Mouse (Mus musculus) liver, postnatal 0 days (tissue): ENCODE results near the gene Aig1. TPM values are rescaled to one million over a fixed set of nuclear protein-coding genes. Genes with fewer than 3 reads are reported as not detected.

Experiments
- ATAC-seq: fragments of 200-750 bp; cut with Nextera tagmentation; 2 replicates; pipeline ENCODE4 v1.8.0; 2017; ENCODE audit warnings: mild to moderate bottlenecking, moderate library complexity
- DNase-seq: peaks from one replicate; pipeline ENCODE4 v3.0.0-alpha.2; 2016
- H3K27ac ChIP-seq: fragments of 300-500 bp; sonication (generic); 2 replicates; pipeline ENCODE4 v1.5.1; 2014; ENCODE audit warnings: antibody characterized with exemption, moderate library complexity, mild to moderate bottlenecking, low read depth
- H3K27me3 ChIP-seq: fragments of 300-500 bp; sonication (generic); 2 replicates; pipeline ENCODE4 v1.6.1; 2014; ENCODE audit warnings: low read length, control low read depth, mixed read lengths; ENCODE audit not compliant: insufficient read depth
- H3K36me3 ChIP-seq: fragments of 300-500 bp; sonication (generic); replicated peaks from 2 replicates; pipeline ENCODE4 v1.6.1; 2014; ENCODE audit warnings: mild to moderate bottlenecking, control low read depth, low read length, moderate library complexity, mixed read lengths; ENCODE audit not compliant: insufficient read depth
- H3K4me1 ChIP-seq: fragments of 300-500 bp; sonication (generic); 2 replicates; pipeline ENCODE4 v1.6.1; 2014; ENCODE audit warnings: antibody characterized with exemption, mild to moderate bottlenecking, control low read depth; ENCODE audit not compliant: insufficient read depth
- H3K4me2 ChIP-seq: fragments of 300-500 bp; sonication (generic); 2 replicates; pipeline ENCODE4 v1.6.1; 2014; ENCODE audit warnings: low read depth, mild to moderate bottlenecking, low read length, moderate library complexity, mixed read lengths
- H3K4me3 ChIP-seq: fragments of 300-500 bp; sonication (generic); 2 replicates; pipeline ENCODE4 v1.5.1; 2014; ENCODE audit warnings: low read depth, low read length
- H3K9ac ChIP-seq: fragments of 300-500 bp; sonication (generic); replicated peaks from 2 replicates; pipeline ENCODE4 v1.6.1; 2014; ENCODE audit warnings: mild to moderate bottlenecking, moderate library complexity
- H3K9me3 ChIP-seq: fragments of 300-500 bp; sonication (generic); 2 replicates; pipeline ENCODE4 v1.6.1; 2016; ENCODE audit warnings: mild to moderate bottlenecking, control low read depth, low read length, mixed read lengths
- CTCF ChIP-seq: sonication (generic); IDR thresholded peaks from 2 replicates; pipeline ENCODE4 v1.5.1; 2016; ENCODE audit warnings: antibody characterized with exemption, low read depth
- EP300 ChIP-seq: IDR thresholded peaks from 2 replicates; pipeline ENCODE4 v1.6.1; 2016; ENCODE audit warnings: antibody characterized with exemption, low read depth, mild to moderate bottlenecking
- WGBS: fragments of 180-500 bp; shearing (Covaris S2); extraction: QIAGEN DNeasy Blood & Tissue Kit; methylation state at CpG from one replicate; pipeline ENCODE4 v1.1.7; 2014; ENCODE audit not compliant: insufficient replicate concordance; 5-methylcytosine and 5-hydroxymethylcytosine counted together
- polyA plus RNA-seq: library from polyadenylated mRNA; unstranded; fragments of >200 nt; fragmentation: Nextera tagmentation; extraction: Ambion mirVana; gene quantifications from 2 replicates; pipeline ENCODE4 v1.2.1, GENCODE M21; 2015

The Aig1 gene
- polyA plus RNA-seq, 1 experiment from 2014 or later = 27.6 TPM

DNA sequence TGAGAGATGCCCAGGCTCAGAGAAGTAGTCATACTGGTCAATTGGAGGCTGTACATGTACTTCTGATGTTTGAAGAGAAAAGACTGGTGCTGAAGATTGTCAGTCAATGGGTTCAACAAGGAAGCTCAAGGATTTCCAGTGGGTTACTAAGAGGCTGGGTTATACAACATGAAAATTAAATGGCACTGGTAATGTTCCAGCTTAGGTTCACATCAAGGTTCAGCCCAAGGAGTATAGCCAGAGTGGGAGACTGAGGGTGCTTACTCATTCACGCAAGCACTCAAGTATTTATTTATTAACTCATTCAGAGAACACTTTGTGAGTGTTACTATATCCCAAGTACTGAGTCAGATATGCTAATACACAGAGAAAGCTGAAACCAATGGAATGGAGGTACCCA lies 79.2 kb downstream of the Aig1 start:
- Histone ChIP-seq H3K4me2 (no peak overlapping the region), H3K4me3 (no peak overlapping the region), H3K9me3 (no peaks in the 10 kb centered on the region), H3K27ac (no peak overlapping the region), H3K4me1 (no peaks in the 10 kb centered on the region), H3K27me3 (no peaks in the 10 kb centered on the region), H3K36me3 (no peaks in the 10 kb centered on the region), H3K9ac (no peak overlapping the region)
- 94% methylated on average over 1 of the region's 1 CpGs for WGBS
- ATAC-seq (no peak), DNase-seq (no peak)
- no peak for TF ChIP-seq EP300
- no peak for TF ChIP-seq CTCF

DNA sequence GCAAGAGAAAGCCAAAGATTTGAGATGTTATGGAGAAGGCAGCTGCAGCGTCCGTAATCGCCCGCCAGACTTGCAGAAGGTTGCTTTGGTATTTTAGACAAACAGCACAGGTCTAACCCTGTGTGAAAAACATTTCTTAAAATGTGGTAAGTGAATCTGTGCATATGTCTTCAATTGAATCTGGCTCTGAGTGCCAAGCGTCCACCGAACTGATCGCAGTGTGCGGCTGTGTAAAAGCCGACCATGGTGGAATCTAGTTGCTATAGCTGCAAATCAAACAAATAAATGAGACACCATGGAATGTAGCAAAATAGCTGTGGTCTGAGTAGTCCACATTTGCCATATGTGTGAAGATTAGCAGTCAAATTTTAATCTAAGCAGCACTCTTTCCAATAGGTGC lies 80.7 kb downstream of the Aig1 start:
- no peaks in the 10 kb centered on the region for H3K27me3 ChIP-seq
- no peak overlapping the region for H3K4me2 ChIP-seq
- ATAC-seq (no peak), DNase-seq (no peak)
- H3K4me1 ChIP-seq = no peaks in the 10 kb centered on the region
- H3K36me3 ChIP-seq = 0 out of 2 replicates have a peak, but pooled peaks cover 2% of the 10 kb centered on the region
- no peak overlapping the region for H3K27ac ChIP-seq
- TF ChIP-seq CTCF (no peak), EP300 (no peak)
- 87% methylated on average over 9 of the region's 9 CpGs for WGBS
- H3K9me3 ChIP-seq = no peaks in the 10 kb centered on the region
- no peak overlapping the region for H3K4me3 ChIP-seq
- H3K9ac ChIP-seq = no peak overlapping the region

DNA sequence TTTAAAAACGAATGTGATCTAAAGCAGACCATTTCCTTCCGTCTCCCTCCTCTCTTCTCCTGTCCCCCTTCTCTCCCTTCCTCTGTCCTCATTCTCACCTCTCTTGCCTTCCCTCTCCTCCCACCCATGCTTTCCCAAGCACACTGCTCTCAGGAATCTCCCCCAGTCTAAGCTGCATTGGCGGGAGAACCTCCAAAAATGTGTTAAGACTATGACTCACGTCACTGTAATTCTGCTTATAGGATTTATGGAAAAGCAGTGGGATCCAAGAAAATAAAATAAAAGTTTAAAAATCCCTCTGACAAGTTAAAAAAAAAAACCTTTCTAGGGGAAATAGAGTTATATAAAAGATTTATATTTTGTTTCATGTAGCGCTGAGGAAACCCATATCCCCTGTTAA lies 86.0 kb downstream of the Aig1 start:
- no peak for ATAC-seq
- H3K27ac ChIP-seq = no peak overlapping the region
- H3K9me3 ChIP-seq = no peaks in the 10 kb centered on the region
- H3K4me1 ChIP-seq = no peaks in the 10 kb centered on the region
- 0 out of 2 replicates have a peak, but pooled peaks cover 2% of the 10 kb centered on the region for H3K36me3 ChIP-seq
- DNase-seq = no peak
- H3K9ac ChIP-seq = no peak overlapping the region
- 81% methylated on average over 5 of the region's 5 CpGs for WGBS
- no peak overlapping the region for H3K4me2 ChIP-seq
- H3K4me3 ChIP-seq = no peak overlapping the region
- no peaks in the 10 kb centered on the region for H3K27me3 ChIP-seq
- TF ChIP-seq CTCF = no peak
- TF ChIP-seq EP300 = no peak

DNA sequence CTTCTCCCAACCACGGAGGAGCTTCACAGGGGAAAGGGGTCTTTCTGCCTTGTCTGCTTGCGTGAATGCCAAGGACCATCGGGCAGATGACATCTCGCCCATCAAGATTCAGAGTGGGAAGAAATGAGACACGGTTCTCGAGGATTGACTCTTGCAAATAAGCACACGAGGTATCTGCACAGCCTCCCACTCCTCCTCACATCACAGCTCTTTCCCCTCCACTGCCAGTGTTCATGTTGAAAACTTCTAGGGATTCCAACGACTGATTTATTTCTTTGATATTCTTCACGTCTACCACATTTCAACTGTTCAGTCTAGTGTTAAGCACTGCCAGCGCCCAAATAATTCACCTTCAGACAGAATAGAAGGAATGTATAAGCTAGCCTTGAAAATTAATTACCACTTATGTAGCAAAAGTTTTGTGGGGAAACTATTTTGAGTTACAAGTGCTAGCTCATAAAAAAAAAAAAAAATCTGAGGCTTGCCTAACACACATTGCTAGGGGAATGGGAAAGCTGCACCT lies 86.5 kb downstream of the Aig1 start:
- H3K9ac ChIP-seq = no peak overlapping the region
- no peak for ATAC-seq
- no peak for DNase-seq
- 0 out of 2 replicates have a peak, but pooled peaks cover 2% of the 10 kb centered on the region for H3K36me3 ChIP-seq
- TF ChIP-seq EP300 (no peak), CTCF (no peak)
- no peaks in the 10 kb centered on the region for H3K4me1 ChIP-seq
- no peaks in the 10 kb centered on the region for H3K27me3 ChIP-seq
- H3K4me2 ChIP-seq = no peak overlapping the region
- WGBS = 85% methylated on average over 10 of the region's 10 CpGs
- no peak overlapping the region for H3K4me3 ChIP-seq
- H3K27ac ChIP-seq = no peak overlapping the region
- H3K9me3 ChIP-seq = no peaks in the 10 kb centered on the region

DNA sequence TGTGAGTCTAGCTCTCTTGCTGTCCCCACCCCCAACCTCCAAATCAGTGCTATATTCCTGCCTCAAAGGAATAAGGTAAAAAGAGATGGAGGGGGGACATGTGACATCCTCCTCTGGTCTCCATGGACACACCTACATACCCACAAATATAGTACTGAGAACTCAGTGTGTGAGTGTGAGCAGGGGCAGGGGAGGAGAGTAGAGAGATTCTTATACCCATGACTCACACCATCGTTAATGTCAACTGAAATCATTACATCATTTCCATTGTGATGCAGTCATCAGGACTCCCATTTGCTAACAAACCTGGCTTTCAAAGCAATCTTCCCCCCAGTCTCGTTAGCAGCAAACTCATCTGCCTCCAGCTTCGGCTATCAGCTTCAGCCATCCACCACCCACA lies 92.8 kb downstream of the Aig1 start:
- H3K4me1 ChIP-seq = no peaks in the 10 kb centered on the region
- ATAC-seq = no peak
- TF ChIP-seq CTCF (no peak), EP300 (no peak)

DNA sequence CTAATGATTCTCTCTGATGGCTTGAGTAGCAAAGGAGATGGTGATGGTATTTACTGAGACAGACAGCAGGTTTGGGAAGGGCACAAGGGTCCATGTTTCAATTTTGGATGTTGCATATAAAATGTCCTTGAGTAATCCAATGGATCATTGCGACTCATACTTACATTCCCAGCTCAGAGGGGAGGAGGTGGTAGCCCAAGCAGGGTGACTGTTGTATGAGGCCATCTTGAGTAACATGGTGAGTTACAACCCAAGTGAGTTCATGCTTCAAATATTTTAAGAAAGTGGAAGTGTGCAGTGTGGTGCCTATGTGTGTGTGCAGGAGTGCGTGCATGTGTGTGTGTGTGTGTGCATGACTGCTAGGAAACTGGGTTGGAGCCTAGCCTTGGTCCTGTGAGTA lies 93.4 kb downstream of the Aig1 start:
- ATAC-seq (no peak), DNase-seq (no peak)
- no peak for TF ChIP-seq EP300
- H3K27ac ChIP-seq = no peak overlapping the region
- no peak overlapping the region for H3K9ac ChIP-seq
- no peaks in the 10 kb centered on the region for H3K9me3 ChIP-seq
- H3K36me3 ChIP-seq = no peaks in the 10 kb centered on the region
- no peak overlapping the region for H3K4me2 ChIP-seq
- 86% methylated on average over 2 of the region's 2 CpGs for WGBS
- H3K27me3 ChIP-seq = no peaks in the 10 kb centered on the region
- no peak overlapping the region for H3K4me3 ChIP-seq
- no peaks in the 10 kb centered on the region for H3K4me1 ChIP-seq

More for the DNA sequence above, 92.8 kb downstream of the Aig1 start:
- no peaks in the 10 kb centered on the region for H3K36me3 ChIP-seq
- no peak overlapping the region for H3K27ac ChIP-seq
- no peak overlapping the region for H3K9ac ChIP-seq
- no peaks in the 10 kb centered on the region for H3K27me3 ChIP-seq
- DNase-seq = no peak
- no peaks in the 10 kb centered on the region for H3K9me3 ChIP-seq
- no peak overlapping the region for H3K4me2 ChIP-seq
- H3K4me3 ChIP-seq = no peak overlapping the region
- WGBS = 82% methylated on average over 3 of the region's 3 CpGs

DNA sequence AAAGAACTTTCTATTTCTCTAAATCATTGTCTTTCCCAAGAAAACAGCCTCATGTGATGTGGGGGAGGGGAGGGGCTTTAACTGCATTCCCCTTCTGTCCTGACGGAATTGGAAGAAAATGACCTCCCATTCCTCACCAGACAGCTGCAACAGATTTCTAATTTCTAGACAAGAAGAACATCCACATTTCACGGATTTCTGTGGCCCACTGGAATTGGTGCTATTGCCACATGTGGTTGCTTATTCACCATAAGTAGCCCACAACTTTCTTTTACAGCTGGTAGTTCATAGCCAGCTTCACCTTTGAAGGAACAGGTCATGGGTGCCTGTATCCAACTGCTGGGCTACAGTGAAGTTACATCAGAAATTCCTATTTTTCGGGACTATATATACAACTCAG lies 93.9 kb downstream of the Aig1 start:
- Histone ChIP-seq H3K27ac (no peak overlapping the region), H3K9ac (no peak overlapping the region), H3K36me3 (no peaks in the 10 kb centered on the region), H3K4me1 (no peaks in the 10 kb centered on the region), H3K27me3 (no peaks in the 10 kb centered on the region), H3K9me3 (no peaks in the 10 kb centered on the region), H3K4me2 (no peak overlapping the region), H3K4me3 (no peak overlapping the region)
- TF ChIP-seq CTCF = no peak
- WGBS = 71% methylated on average over 3 of the region's 3 CpGs
- ATAC-seq (no peak), DNase-seq (no peak)
